Mouse (Mus musculus) brain, embryonic 14.5 days (tissue): ENCODE measurements at regions not wholly inside any gene's neighbourhood (a gene's known extent, or its start where the extent isn't known, plus 50 kb on each side); places are given as distances from the start of the nearest gene placed in this dataset.

Experiments used
- CTCF ChIP-seq: fragments of 200-500 bp; IDR thresholded peaks from 2 replicates; pipeline ENCODE4 v1.5.1; 2012; ENCODE audit warnings: inconsistent platforms, mild to moderate bottlenecking, moderate library complexity, borderline replicate concordance; ENCODE audit not compliant: insufficient read depth, insufficient read length; ENCODE audit errors: extremely low read depth
- POLR2A ChIP-seq: fragments of 200-500 bp; IDR thresholded peaks from 2 replicates; pipeline ENCODE4 v1.6.1; 2012; ENCODE audit warnings: mild to moderate bottlenecking, inconsistent platforms, borderline replicate concordance; ENCODE audit not compliant: poor library complexity, insufficient read depth, insufficient read length, severe bottlenecking; ENCODE audit errors: extremely low read depth

- no peak for TF ChIP-seq CTCF
- no peak for TF ChIP-seq POLR2A
These were observed 129.0 kb upstream of the Tspan2 start for GRCm38 (mm10) chr3:102605284-102605683.
